Mouse (Mus musculus) forebrain, embryonic 13.5 days (tissue): ENCODE data around the gene Tex21. TPM values are rescaled to one million over a fixed set of nuclear protein-coding genes. Genes with fewer than 3 reads are reported as not detected.

ENCODE experiments used
- polyA plus RNA-seq: library from polyadenylated mRNA; unstranded; fragments of >200 nt; fragmentation: Nextera tagmentation; extraction: Ambion mirVana; gene quantifications from 2 replicates; pipeline ENCODE4 v1.2.1, GENCODE M21; 2015

The Tex21 gene
- polyA plus RNA-seq, 1 experiment from 2014 or later = not detected

Other genes starting within 250 kb of the Tex21 start
- 0.05 and 0.12 TPM in 2 replicates for gene Esr2, start 69.5 kb downstream of the Tex21 start, polyA plus RNA-seq
- gene Mthfd1, start 8.6 kb upstream of the Tex21 start, polyA plus RNA-seq = 48.0 and 53.6 TPM in 2 replicates
- 4.5 and 5.3 TPM in 2 replicates for gene Akap5, start 78.1 kb upstream of the Tex21 start, polyA plus RNA-seq
- 18.4 and 18.5 TPM in 2 replicates for gene Zbtb25, start 122.9 kb upstream of the Tex21 start, polyA plus RNA-seq
- gene Zbtb1, start 123.5 kb upstream of the Tex21 start, polyA plus RNA-seq = 5.5 and 5.6 TPM in 2 replicates
- gene Hspa2, start 157.4 kb upstream of the Tex21 start, polyA plus RNA-seq = 4.9 and 5.2 TPM in 2 replicates
- 0.71 and 1.2 TPM in 2 replicates for gene Ppp1r36, start 170.8 kb upstream of the Tex21 start, polyA plus RNA-seq